Mouse (Mus musculus): ENCODE data around the gene Gnao1.

GRCm38 (mm10) chr8:93971451-93971850 lies 161.7 kb downstream of the Gnao1 start:
- TF ChIP-seq CTCF (IDR thresholded peaks at IDR 0.05; ENCODE audit: extremely low read depth, insufficient read depth, low read length), result no peak
- TF ChIP-seq POLR2A (IDR thresholded peaks at IDR 0.05; ENCODE audit: extremely low read depth, insufficient read depth, low read length), result no peak

Measured in cortical plate, adult 2 months (tissue).